Mouse (Mus musculus): ENCODE measurements at regions not wholly inside any gene's neighbourhood (a gene's known extent, or its start where the extent isn't known, plus 50 kb on each side); places are given as distances from the start of the nearest gene placed in this dataset.

DNA sequence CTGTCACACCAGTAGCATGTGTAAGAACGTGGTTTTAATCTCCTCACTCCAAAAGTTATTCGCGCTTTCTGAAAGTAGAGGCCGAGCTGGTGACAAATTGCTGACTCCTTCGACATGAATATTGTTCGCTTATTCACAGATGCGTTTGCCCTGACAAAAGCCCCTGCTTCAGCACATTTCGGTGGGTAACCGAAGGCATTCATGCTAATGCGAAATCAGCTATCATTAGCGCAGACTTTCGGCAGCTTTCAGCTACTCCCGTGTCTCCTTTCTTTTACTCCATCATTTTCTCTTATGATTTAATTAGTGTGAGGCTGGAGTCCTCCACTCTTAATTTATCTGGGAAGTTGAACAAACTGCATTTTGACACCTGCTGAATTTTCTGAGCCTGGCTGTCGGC is 681.9 kb upstream of the Fam160b2 start:
- no peak for TF ChIP-seq CTCF (IDR thresholded peaks at IDR 0.05)
- TF ChIP-seq EP300 (IDR thresholded peaks at IDR 0.05) = no peak

Measured in lung, postnatal 0 days (tissue).